Mouse (Mus musculus): ENCODE measurements around the gene Nedd9.

DNA sequence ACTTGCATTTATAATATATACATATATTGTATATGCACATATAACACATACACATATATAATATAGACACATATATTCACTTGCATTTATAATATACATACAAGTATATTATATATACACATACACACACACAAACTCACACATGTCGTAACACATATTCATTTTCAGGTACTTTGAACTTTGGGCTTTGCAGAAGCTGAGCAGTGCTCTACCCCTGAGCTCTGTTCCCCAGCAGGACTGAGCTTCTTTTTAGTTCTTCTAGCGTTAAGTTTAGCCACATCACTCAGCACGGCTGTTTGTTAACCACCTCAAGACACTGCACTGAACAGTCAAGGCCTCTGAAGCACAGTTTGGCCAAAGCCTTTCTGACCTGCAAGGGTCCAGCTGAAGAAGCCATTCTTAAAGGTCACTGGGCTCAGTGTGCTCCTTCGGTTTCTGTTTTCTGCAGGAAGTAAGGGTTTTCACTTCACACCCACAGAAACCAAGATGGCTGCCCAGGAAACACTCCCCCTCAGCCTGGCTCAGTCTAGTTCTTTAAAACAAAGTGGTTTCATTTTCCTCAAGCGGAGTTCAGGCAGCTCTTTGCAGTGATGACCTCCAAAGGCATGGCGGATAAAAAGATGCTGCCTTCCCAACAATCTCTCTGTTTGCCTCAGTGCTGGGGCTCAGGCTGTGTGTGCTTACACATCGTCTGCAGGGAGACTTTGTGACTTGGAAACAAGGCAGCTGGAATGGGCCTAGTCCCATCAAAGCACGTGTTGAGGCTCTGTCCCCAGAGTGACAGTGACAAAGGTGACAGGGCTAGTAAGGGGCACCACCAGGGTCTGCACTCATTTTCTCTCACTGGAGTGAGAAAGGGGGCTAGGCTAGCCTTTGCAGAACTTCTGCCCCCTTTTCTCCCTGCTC is 114.4 kb downstream of the Nedd9 start:
- TF ChIP-seq TAL1 (IDR thresholded peaks at IDR 0.05; ENCODE audit: low read length) (no peak), GATA1 (IDR thresholded peaks at IDR 0.05; ENCODE audit: low read length) (no peak)
